Mouse (Mus musculus): ENCODE results near the gene Rara.

- no peak for TF ChIP-seq CTCF (conservative IDR thresholded peaks at IDR 0.05; ENCODE audit: low read length)
- TF ChIP-seq NANOG (IDR thresholded peaks at IDR 0.05; ENCODE audit: borderline replicate concordance, low read length): no peak
- no peak for TF ChIP-seq POU5F1 (IDR thresholded peaks at IDR 0.05; ENCODE audit: borderline replicate concordance, low read length)
Measured at GRCm38 (mm10) chr11:98995987-98996386, 68.4 kb downstream of the Rara start.

All from E14TG2a.4 (cell line).